Mouse (Mus musculus): ENCODE measurements at regions not wholly inside any gene's neighbourhood (a gene's known extent, or its start where the extent isn't known, plus 50 kb on each side); places are given as distances from the start of the nearest gene placed in this dataset.

DNA sequence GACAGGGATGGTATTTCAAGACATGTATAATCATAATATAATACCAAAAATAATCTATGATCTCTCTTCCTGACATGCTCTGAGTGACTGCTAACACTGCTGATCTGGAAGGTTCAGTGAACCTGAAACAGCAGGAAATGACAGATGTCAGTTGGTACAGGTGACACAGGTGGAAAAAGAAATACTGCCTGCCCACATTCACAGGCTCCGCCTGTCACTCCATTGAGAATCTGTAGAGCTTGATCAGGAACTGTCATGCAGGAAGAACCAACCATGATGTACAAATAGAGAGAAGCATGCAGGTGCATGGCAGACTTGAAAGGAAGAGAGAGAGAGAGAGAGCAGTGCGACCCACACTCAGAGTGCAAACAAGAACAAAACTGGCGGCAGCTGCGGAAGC lies 232.8 kb upstream of the Trib2 start:
- DNase-seq (ENCODE audit: low spot score in 2 of 2) = no peak
- intact Hi-C loops (cut with DNase I) = no loop called here

- intact Hi-C loops (cut with DNase I) = no loop called here
- no peak for DNase-seq (ENCODE audit: low spot score in 2 of 2)
Observed at GRCm38 (mm10) chr12:16046643-16047042, 229.9 kb upstream of the Trib2 start.

- intact Hi-C loops (cut with DNase I) = no loop called here
Observed at GRCm38 (mm10) chr12:16045791-16046494, 229.2 kb upstream of the Trib2 start.

DNA sequence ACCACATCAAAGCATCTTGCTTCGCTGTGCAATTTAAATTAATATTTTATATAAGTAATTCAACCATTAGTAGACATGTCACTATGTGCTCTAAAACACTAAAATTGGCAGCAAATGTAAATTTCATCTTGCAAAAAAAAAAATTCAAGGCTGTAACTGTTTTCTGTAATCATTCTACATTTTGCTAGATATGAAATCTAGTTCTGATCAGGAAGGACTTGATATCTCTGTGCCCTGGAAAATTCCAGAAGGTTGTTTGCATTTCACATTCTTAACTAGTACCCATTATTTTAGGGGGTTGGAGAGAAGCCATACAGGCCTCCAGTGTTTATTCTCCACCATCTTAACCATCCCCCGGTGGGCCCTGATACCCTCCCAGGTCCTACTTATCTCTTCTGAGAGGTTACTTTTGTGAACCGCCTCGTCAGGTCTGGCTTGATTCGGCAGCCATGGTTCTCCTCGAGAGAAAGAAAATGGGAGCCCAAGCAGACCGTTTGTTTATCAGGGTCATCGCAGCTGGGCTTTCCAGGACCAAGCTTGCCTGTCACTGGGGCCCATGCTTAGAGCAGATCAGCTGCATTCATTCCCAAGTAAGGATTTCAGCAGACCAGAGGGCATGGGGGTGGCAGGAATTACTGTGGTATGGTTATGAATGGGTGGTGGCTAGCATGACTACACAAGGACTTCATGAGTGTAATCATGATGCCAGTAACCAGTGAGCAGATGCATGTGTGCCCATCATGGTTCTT lies 226.9 kb upstream of the Trib2 start:
- no peak for DNase-seq (ENCODE audit: low spot score in 2 of 2)
- intact Hi-C loops (cut with DNase I) = no loop called here

More at GRCm38 (mm10) chr12:16045791-16046494, 229.2 kb upstream of the Trib2 start:
- DNase-seq (ENCODE audit: low spot score in 2 of 2) = peak in 1 of 2 experiments; percentile 42

DNA sequence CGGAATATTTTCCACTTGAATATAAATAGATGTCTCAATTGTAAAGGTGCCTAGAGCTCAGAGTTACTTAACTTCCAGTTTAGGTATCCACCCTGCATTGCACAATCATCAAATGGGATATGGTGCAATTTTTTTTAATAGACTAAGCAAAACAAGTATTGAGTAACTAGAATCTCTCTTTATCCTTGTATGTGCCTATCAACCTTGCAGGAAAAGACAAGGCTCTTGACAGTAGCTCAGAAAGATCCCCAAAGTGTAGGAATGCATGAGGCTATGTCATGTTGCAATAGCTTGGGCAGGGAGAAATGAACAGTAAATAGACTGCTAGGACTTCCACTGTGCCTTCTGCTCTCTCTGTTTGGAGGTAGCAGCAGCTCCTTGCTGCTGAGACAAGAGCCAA lies 225.6 kb upstream of the Trib2 start:
- intact Hi-C loops (cut with DNase I) = no loop called here
- no peak for DNase-seq (ENCODE audit: low spot score in 2 of 2)

DNA sequence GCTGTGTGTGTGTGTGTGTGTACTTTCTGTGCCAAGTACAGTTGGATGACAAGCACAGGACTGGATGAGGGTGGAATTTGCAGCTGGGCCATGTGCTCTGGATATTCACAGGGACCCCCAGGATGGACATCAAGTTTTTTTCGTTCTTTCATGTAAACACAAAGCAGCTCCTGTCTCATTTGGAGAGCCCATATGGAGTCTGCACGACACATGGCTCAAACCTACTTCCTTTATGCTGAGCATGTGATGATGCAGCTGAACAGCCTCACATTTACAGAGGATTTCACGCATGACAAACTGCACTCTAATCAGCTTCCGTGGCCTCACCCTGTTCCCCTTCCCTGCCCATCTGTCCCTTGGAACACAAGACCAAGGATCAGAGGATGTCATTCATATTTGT lies 224.4 kb upstream of the Trib2 start:
- intact Hi-C loops (cut with DNase I) = no loop called here

DNA sequence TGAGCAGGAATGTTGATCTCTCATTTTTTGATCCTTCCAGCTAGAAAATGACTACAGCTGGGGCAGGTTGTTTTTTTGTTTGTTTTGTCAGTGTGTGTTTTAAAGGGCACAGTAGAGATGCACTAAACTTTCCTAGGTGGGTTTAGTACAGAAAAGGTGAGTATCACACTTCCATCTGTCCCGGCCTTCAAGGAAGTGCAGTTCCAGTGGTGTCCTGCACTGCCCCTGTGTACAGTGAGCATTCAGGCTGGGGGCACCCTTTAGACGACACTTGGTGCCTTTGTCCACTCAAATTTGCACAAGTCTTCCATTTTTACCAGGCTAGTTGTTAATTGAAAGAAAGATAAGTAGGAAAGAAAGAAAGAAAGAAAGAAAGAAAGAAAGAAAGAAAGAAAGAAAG lies 218.8 kb upstream of the Trib2 start:
- no peak for DNase-seq (ENCODE audit: low spot score in 2 of 2)

More for the DNA sequence above, 224.4 kb upstream of the Trib2 start:
- DNase-seq (ENCODE audit: low spot score in 2 of 2) = no peak

GRCm38 (mm10) chr12:16034691-16035515 lies 218.2 kb upstream of the Trib2 start:
- no peak for DNase-seq (ENCODE audit: low spot score in 2 of 2)
- intact Hi-C loops (cut with DNase I) = no loop called here

More for the DNA sequence above, 218.8 kb upstream of the Trib2 start:
- intact Hi-C loops (cut with DNase I) = no loop called here

DNA sequence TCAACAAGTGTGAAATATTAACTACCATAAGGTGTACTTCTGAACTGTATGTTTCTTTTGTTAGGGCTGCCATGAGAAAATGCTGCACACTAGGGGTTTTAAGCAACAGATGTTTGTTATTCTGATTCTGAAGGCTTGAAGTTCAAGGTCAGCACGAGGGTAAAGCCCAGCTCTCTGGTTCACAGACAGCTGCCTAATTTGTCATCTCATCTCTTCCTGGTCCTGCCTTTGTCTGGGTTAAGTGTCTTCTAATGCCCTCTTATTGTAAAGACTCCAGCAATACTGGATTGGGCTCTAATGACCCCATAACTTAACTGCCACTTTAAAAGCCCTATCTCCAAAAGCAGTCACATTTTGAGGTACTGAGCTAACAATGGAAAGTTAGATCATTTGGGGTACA lies 209.9 kb upstream of the Trib2 start:
- no peak for DNase-seq (ENCODE audit: low spot score in 2 of 2)
- intact Hi-C loops (cut with DNase I) = no loop called here

- DNase-seq (ENCODE audit: low spot score in 2 of 2) = no peak
- intact Hi-C loops (cut with DNase I) = no loop called here
Observed at GRCm38 (mm10) chr12:16023273-16023672, 206.6 kb upstream of the Trib2 start.

GRCm38 (mm10) chr12:16021202-16021821 lies 204.6 kb upstream of the Trib2 start:
- no peak for DNase-seq (ENCODE audit: low spot score in 2 of 2)
- intact Hi-C loops (cut with DNase I) = no loop called here

- no peak for DNase-seq (ENCODE audit: low spot score in 2 of 2)
- intact Hi-C loops (cut with DNase I) = loop anchor here (10.0 kb wide), 1 partner anchor 413 kb away; no protein-coding TSS in a partner anchor
Observed at GRCm38 (mm10) chr12:16018237-16018636, 201.5 kb upstream of the Trib2 start.

DNA sequence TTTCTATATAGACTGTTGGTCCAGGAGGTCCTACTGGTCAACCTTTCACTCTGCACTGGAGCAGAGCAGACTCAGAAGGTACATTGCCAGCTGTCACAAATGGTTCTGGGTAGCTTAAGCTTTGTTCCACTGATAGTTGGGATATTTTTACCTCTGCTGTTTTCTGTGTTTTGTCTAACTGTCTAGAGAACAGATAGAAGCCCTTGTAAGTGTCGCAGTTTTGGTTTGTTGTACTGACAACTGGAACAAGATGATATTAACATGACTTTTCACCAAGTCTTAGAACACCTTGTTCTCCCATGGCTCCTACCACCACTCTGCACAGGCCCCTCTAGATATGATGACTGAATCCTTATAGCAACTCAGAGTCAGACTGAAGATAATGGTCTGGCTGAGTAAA lies 199.9 kb upstream of the Trib2 start:
- intact Hi-C loops (cut with DNase I) = loop anchor here (10.0 kb wide), 1 partner anchor 412 kb away; no protein-coding TSS in a partner anchor
- no peak for DNase-seq (ENCODE audit: low spot score in 2 of 2)

GRCm38 (mm10) chr12:16015596-16015995 lies 198.9 kb upstream of the Trib2 start:
- intact Hi-C loops (cut with DNase I) = loop anchor here (10.0 kb wide), 1 partner anchor 411 kb away; no protein-coding TSS in a partner anchor
- no peak for DNase-seq (ENCODE audit: low spot score in 2 of 2)

GRCm38 (mm10) chr12:16014679-16015078 lies 198.0 kb upstream of the Trib2 start:
- intact Hi-C loops (cut with DNase I) = loop anchor here (5.0 to 10.0 kb wide), 2 partner anchors 197 to 410 kb away; partner anchors contain the start of gene Trib2
- DNase-seq (ENCODE audit: low spot score in 2 of 2) = no peak

- intact Hi-C loops (cut with DNase I) = loop anchor here (5.0 to 10.0 kb wide), 2 partner anchors 197 to 409 kb away; partner anchors contain the start of gene Trib2
- DNase-seq (ENCODE audit: low spot score in 2 of 2) = no peak
Observed at GRCm38 (mm10) chr12:16013861-16014630, 197.3 kb upstream of the Trib2 start.

GRCm38 (mm10) chr12:16013354-16013753 lies 196.6 kb upstream of the Trib2 start:
- intact Hi-C loops (cut with DNase I) = loop anchor here (5.0 to 10.0 kb wide), 2 partner anchors 196 to 409 kb away; partner anchors contain the start of gene Trib2
- DNase-seq (ENCODE audit: low spot score in 2 of 2) = no peak

DNA sequence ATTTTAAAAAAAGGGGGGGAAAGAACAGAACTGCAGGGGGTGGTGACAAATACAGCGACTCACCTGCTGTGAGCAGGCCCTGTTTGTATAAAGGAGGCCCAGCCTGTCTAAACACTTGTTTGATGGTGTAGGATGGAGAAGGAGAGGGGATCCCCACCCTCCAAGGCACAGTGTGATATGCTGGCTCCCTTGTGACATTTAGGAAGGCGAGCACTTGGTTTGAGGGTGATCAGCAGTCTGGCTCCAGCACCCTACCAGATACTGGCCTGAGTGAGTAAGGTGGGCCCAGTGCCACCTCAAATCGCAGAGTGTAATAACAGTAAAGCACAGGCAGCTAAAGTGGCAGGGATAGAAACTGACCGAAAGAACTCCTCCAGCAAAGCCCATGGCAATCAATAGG lies 195.4 kb upstream of the Trib2 start:
- intact Hi-C loops (cut with DNase I) = loop anchor here (5.0 to 10.0 kb wide), 2 partner anchors 195 to 407 kb away; partner anchors contain the start of gene Trib2
- DNase-seq (ENCODE audit: low spot score in 2 of 2) = no peak
